Mouse (Mus musculus) G1E (cell line): Measurements from ENCODE around the gene Zic3.

ENCODE experiments used
- CTCF ChIP-seq: IDR thresholded peaks from 2 replicates; pipeline ENCODE4 v1.5.1; 2012; ENCODE audit warnings: low read depth, low read length, inconsistent platforms, mixed read lengths
- GATA1 ChIP-seq: IDR thresholded peaks from 2 replicates; pipeline ENCODE4 v1.6.1; 2012; ENCODE audit warnings: borderline replicate concordance, low read length, inconsistent platforms, mixed read lengths
- GATA2 ChIP-seq: IDR thresholded peaks from 2 replicates; pipeline ENCODE4 v1.6.1; 2012; ENCODE audit warnings: low read depth, low read length, inconsistent platforms, borderline replicate concordance
- POLR2AphosphoS5 ChIP-seq: IDR thresholded peaks from 2 replicates; pipeline ENCODE4 v1.6.1; 2012; ENCODE audit warnings: low read depth, low read length, inconsistent platforms; ENCODE audit not compliant: insufficient replicate concordance
- TAL1 ChIP-seq: conservative IDR thresholded peaks from 2 replicates; pipeline ENCODE4 v1.6.1; 2012; ENCODE audit warnings: low read depth, low read length, inconsistent platforms, mixed read lengths

GRCm38 (mm10) chrX:58019257-58019953 lies 3.1 kb upstream of the Zic3 start:
- TF ChIP-seq GATA1 (no peak), CTCF (no peak), GATA2 (no peak), POLR2AphosphoS5 (no peak), TAL1 (no peak)
